In the genomic region with DNA sequence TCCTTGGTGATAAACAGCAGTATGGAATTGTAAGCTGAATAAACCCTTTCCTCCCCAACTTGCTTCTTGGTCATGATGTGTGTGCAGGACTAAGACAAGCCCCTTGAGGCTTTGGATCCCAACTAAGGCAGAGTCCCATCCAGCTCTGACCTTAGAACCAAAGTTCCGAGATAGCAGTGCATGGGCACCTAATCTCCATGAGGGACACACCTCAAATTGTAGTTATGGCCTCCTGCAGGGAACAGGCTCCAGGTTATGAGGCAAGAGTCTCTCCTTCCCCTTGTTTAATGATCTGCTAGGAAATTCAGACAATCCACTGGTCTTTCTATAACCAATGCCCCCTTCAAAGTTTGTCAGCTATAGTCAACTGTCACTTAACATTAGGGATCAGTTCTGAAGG, we compare ENCODE assay signal across 17 mouse cellular contexts.
"Had no signal": no experiment of that assay in that cellular context is flagged by ENCODE, and none has a peak within 500 bp of the region (broad histone marks: within the 10 kb centered on the region; RNA-seq: fewer than 3 reads in every experiment).

No protein-coding gene starts in this region.

- H3K9me3 ChIP-seq: midbrain, embryonic 10.5 days; midbrain, embryonic 12.5 days; neural tube, embryonic 13.5 days; neural tube, embryonic 15.5 days had no signal

- H3K27me3 ChIP-seq: neural tube, embryonic 13.5 days; neural tube, embryonic 15.5 days had no signal

- H3K9ac ChIP-seq: midbrain, embryonic 12.5 days; neural tube, embryonic 13.5 days; neural tube, embryonic 15.5 days had no signal

- DNase-seq: lung, adult 18-20 months; lung, postnatal 4 days; midbrain, embryonic 14.5 days; retina, postnatal 1 day; right cerebral cortex, adult 18-20 months; right cerebral cortex, postnatal 25 days; right cerebral cortex, postnatal 4 days; spleen, adult 18-20 months; thymus, adult 18-20 months; thymus, postnatal 25 days; thymus, postnatal 4 days had no signal

- H3K4me3 ChIP-seq: midbrain, embryonic 10.5 days; midbrain, embryonic 12.5 days; myocyte; neural tube, embryonic 13.5 days; neural tube, embryonic 15.5 days had no signal

- H3K27ac ChIP-seq: midbrain, embryonic 12.5 days; neural tube, embryonic 13.5 days; neural tube, embryonic 15.5 days had no signal

- H3K36me3 ChIP-seq: midbrain, embryonic 10.5 days; midbrain, embryonic 12.5 days; neural tube, embryonic 13.5 days; neural tube, embryonic 15.5 days had no signal

- H3K4me2 ChIP-seq: midbrain, embryonic 12.5 days; neural tube, embryonic 13.5 days; neural tube, embryonic 15.5 days had no signal

- ATAC-seq: midbrain, embryonic 16.5 days had no signal
